ENCODE assay signal across 8 mouse cellular contexts in the genomic region with DNA sequence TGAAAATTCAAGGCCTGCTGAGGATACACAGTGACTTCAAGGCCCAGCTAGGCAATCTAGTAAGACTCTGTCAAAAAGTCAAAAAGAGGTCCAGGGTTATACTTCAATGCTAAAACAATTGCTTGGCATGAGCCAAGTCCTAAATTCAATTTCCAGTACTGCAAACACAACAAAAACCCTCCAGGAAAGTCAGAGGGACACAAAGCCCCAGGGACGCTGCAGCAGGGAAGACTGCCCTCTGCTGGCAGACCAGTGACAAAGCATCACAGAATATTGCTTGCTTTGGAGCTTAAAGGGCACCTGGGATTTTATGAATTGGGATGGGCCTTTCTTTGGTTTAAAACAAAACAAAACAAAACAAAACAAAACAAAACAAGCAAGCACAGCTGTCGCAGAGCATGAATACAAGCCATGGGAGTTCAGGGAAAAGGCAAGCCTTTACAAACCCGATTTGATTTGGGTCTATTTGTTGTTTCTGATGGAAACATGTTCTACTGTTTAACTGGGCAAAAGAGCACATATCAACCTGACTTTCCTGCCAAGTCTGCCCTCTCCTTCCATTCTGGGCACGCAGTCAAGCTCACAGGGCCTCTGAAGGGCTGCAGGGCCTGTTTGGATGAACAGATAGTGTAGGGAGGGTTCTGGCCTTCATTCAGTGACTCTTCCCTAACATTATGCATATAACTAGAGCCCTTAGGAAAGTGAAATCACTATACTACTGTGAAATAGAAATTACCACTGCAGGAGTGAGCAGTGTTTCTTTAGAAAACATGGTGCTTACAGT. TPM values are rescaled to one million over a fixed set of nuclear protein-coding genes. Genes with fewer than 3 reads are reported as not detected.
DNase-seq lines count a peak whose midpoint lies in the region; TF ChIP-seq lines count a peak whose summit lies in the region.

No protein-coding gene starts in this region.

- peaks cover 8% of the 10 kb centered on the region; the same call in 1 of the 2 replicates for H3K4me1 ChIP-seq in embryonic fibroblast, embryonic 13.5 days (ENCODE audit: control insufficient read depth, insufficient read depth, low read length)

- DNase-seq in cerebellum, adult 18-20 months, result peak; percentile 9 to 40
- no peak for DNase-seq in cerebellum, adult 11 months
- DNase-seq in left cerebral cortex, adult 2 months (ENCODE audit: extremely low spot score in 1 of 2, low spot score in 2 of 2), result peak in 1 of 2 experiments; percentile 25
- DNase-seq in left cerebral cortex, adult 8-10 months (ENCODE audit: low spot score in 2 of 2), result no peak
- peak; percentile 21 for DNase-seq in R1 (ENCODE audit: low read depth, low spot score)
- peak; percentile 10 for DNase-seq in lung, postnatal 14 days
- DNase-seq in urinary bladder, postnatal 25 days (ENCODE audit: low spot score), result peak; percentile 19

- TF ChIP-seq POLR2A in embryonic fibroblast, embryonic 13.5 days (IDR thresholded peaks at IDR 0.05; ENCODE audit: low read depth, low read length), result no peak

- no peak overlapping the region for H3K27ac ChIP-seq in left cerebral cortex, adult 2 months
- no peak overlapping the region for H3K27ac ChIP-seq in embryonic fibroblast, embryonic 13.5 days (ENCODE audit: insufficient read depth, low read length)

- TF ChIP-seq CTCF in left cerebral cortex, adult 2 months (IDR thresholded peaks at IDR 0.05), result peak; percentile 80
- peak; percentile 70; the same call in 1 of the 2 replicates for TF ChIP-seq CTCF in embryonic fibroblast, embryonic 13.5 days (IDR thresholded peaks at IDR 0.05; ENCODE audit: borderline replicate concordance, insufficient read depth, low read length)

- no peak overlapping the region for H3K4me3 ChIP-seq in left cerebral cortex, adult 2 months
- no peak overlapping the region for H3K4me3 ChIP-seq in embryonic fibroblast, embryonic 13.5 days (ENCODE audit: insufficient read depth, low read length)

- intact Hi-C loops in left cerebral cortex, adult 2 months (cut with DNase I), result no loop called here

RNA-seq across cellular contexts. Expression of gene Syap1, which starts 16.3 kb away (rescaled TPM):
- total RNA-seq in left cerebral cortex, adult 2 months (2021), result 10 to 100 TPM; 25.2 to 28.4 TPM
- 10 to 100 TPM; 22.2 to 27.2 (median 25.4) TPM for total RNA-seq in left cerebral cortex, adult 8-10 months (2022)
- polyA plus RNA-seq in embryonic fibroblast, embryonic 13.5 days (2011; ENCODE audit: insufficient read length, low read depth, missing spikeins), result 64.5 and 67.1 TPM in 2 replicates

RNA-seq across cellular contexts. Expression of gene Ctps2, which starts 29.1 kb away (rescaled TPM):
- 10 to 100 TPM; 63.4 to 73.2 TPM for total RNA-seq in left cerebral cortex, adult 2 months (2021)
- total RNA-seq in left cerebral cortex, adult 8-10 months (2022), result 10 to 100 TPM; 54.0 to 62.5 (median 58.2) TPM
- polyA plus RNA-seq in embryonic fibroblast, embryonic 13.5 days (2011; ENCODE audit: insufficient read length, low read depth, missing spikeins), result 56.5 and 61.1 TPM in 2 replicates

RNA-seq across cellular contexts. Expression of gene Txlng, which starts 42.7 kb away (rescaled TPM):
- 10 to 100 TPM; 19.7 to 20.7 TPM for total RNA-seq in left cerebral cortex, adult 2 months (2021)
- 10 to 100 TPM; 17.9 to 20.6 (median 18.4) TPM for total RNA-seq in left cerebral cortex, adult 8-10 months (2022)
- 10.0 and 12.5 TPM in 2 replicates for polyA plus RNA-seq in embryonic fibroblast, embryonic 13.5 days (2011; ENCODE audit: insufficient read length, low read depth, missing spikeins)

Comparison
In these comparisons a context has a peak if more than half of its experiments do, and no peak if none do; other contexts are left out.
1. DNase-seq: peak in cerebellum, adult 18-20 months (2 of 2), R1 (single experiment), lung, postnatal 14 days (single experiment) and urinary bladder, postnatal 25 days (single experiment); none in cerebellum, adult 11 months (single experiment) and left cerebral cortex, adult 8-10 months (0 of 2).